Mouse (Mus musculus) olfactory bulb, adult 2 months (tissue): Measurements from ENCODE around the gene Efna4.

ENCODE experiments used
- CTCF ChIP-seq: fragments of 200-500 bp; IDR thresholded peaks from 2 replicates; pipeline ENCODE4 v1.5.1; 2012; ENCODE audit warnings: low read depth, mild to moderate bottlenecking, low read length, moderate library complexity; ENCODE audit not compliant: insufficient read depth
- POLR2A ChIP-seq: fragments of 200-500 bp; IDR thresholded peaks from 2 replicates; pipeline ENCODE4 v1.6.1; 2012; ENCODE audit warnings: mild to moderate bottlenecking, low read depth, low read length, moderate library complexity; ENCODE audit not compliant: insufficient read depth

DNA sequence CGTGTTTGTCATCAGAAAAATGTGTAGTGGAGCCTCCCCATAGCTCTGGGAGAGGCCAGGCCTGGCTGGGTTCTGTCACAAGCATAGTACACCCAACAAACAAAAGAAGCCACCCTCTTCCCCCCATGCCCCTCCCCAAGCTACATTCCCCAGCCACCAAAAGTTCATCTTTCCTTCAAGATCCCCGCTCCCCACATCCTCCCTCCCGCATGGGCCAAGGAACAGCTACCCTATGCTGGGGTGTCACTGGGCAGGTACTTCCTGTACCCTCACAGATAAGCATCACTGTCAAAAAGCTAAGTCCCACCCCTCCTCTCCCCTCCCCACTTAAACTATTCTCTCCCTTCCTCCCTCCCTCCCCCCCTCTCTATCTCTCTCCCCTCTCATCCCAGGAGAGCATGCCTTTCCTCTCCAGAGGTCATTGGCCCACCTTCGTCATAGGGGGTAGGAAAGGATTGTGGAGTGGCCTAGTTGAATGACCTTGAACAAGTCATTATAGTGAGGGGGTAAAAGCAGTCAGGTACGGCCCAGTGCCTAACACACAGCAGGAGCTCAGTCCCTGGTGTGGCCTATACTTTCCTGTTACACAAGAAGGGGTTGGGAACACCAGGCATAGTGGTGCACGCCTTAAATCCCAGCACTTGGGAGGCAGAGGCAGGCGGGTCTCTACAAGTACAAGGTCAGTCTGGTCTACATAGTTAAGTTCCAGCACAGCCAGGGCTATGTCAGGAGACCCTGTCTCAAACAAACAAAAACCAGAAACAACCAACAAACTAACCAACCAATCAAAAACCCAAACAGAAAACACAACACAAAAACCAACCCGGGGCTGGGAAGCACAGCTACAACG lies 44.4 kb upstream of the Efna4 start:
- TF ChIP-seq CTCF (no peak), POLR2A (no peak)
